Mouse (Mus musculus) brain, embryonic 14.5 days (tissue): ENCODE results near the gene Mapk8ip3.

Source experiments
- CTCF ChIP-seq: fragments of 200-500 bp; IDR thresholded peaks from 2 replicates; pipeline ENCODE4 v1.5.1; 2012; ENCODE audit warnings: inconsistent platforms, mild to moderate bottlenecking, moderate library complexity, borderline replicate concordance; ENCODE audit not compliant: insufficient read depth, insufficient read length; ENCODE audit errors: extremely low read depth
- POLR2A ChIP-seq: fragments of 200-500 bp; IDR thresholded peaks from 2 replicates; pipeline ENCODE4 v1.6.1; 2012; ENCODE audit warnings: mild to moderate bottlenecking, inconsistent platforms, borderline replicate concordance; ENCODE audit not compliant: poor library complexity, insufficient read depth, insufficient read length, severe bottlenecking; ENCODE audit errors: extremely low read depth

DNA sequence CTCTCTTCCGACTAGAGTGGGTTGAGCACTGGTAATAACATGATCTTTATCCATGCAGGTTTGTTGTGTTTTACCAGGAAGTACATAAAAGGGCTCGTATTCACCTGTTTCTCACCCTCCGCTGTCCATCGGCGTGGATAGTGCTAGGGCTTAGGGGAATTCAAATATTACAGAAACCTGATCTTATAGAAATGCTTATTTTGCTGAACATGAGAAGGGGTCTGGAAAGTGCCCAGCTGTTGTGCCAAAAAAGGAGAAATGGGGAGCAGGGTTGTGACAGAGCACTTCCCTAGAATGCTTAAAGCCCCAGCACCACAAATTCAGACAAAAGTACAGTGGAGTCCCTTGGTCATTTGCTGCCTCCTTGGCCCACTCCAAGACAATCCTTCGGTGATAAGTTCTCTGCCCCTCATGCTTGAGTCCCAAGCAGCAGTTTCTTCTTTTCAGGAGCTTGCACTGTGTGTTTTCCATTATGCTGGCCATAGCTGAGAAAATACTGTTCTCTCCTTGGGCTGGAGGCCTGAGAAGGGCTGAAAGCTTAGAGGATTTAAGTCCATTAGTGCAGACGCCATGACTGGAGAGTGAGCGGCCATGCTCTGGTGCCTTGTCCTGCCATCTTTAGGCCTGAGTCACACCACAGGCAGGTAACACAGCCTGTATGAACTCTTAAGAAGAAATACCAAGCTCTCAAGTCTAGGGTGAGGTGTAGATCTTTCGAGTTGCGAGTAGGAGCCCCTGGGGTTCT is 85.2 kb downstream of the Mapk8ip3 start:
- TF ChIP-seq POLR2A (no peak), CTCF (no peak)
